9 mouse cellular contexts compared by ENCODE assay signal in the genomic region with DNA sequence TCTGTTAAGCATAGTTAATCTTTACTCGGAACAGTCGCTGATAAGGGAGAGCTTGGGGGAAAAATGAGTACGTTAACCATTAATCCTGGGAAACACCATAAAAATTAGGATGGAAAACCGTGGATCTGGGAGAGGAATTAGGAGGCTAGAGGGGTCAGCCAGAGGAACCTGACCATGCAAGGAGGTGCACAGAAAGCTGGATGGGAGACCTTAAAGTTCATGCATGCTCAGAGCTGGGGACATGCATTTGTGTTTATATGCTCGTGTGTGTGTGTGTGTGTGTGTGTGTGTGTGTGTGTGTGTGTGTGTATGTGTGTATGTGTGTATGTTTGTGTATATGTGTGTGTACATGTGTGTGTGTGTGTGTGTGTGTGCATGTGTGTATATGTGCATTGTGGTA.
A peak's percentile ranks its signal among the peaks of the same experiment; 100 is the strongest.
DNase-seq lines count a peak whose midpoint lies in the region; ATAC-seq lines count a peak whose summit lies in the region.
"Had no signal": no experiment of that assay in that cellular context is flagged by ENCODE, and none has a peak within 500 bp of the region (broad histone marks: within the 10 kb centered on the region; RNA-seq: fewer than 3 reads in every experiment).

No protein-coding gene starts in this region.

- peaks cover 40% of the 10 kb centered on the region for H3K4me1 ChIP-seq in embryonic facial prominence, embryonic 12.5 days
- H3K4me1 ChIP-seq in embryonic facial prominence, embryonic 10.5 days: peaks cover 45% of the 10 kb centered on the region
- peaks cover 40% of the 10 kb centered on the region for H3K4me1 ChIP-seq in kidney, embryonic 14.5 days (ENCODE audit: control insufficient read depth, insufficient read depth, low read length)
- H3K4me1 ChIP-seq in embryonic facial prominence, embryonic 13.5 days: peaks cover 46% of the 10 kb centered on the region
- H3K4me1 ChIP-seq in liver, embryonic 13.5 days (replicated peaks): peaks cover 22% of the 10 kb centered on the region

- no peak overlapping the region for H3K4me2 ChIP-seq in embryonic facial prominence, embryonic 12.5 days (replicated peaks)
- H3K4me2 ChIP-seq in kidney, embryonic 14.5 days (replicated peaks; ENCODE audit: low read depth, low read length): no peak overlapping the region
- H3K4me2 ChIP-seq in embryonic facial prominence, embryonic 13.5 days: no peak overlapping the region
- no peak overlapping the region for H3K4me2 ChIP-seq in liver, embryonic 13.5 days

- 62% methylated on average over 5 of the region's 5 CpGs for WGBS in embryonic facial prominence, embryonic 12.5 days
- 79% methylated on average over 5 of the region's 5 CpGs for WGBS in embryonic facial prominence, embryonic 10.5 days
- WGBS in kidney, embryonic 14.5 days: 14% methylated on average over 5 of the region's 5 CpGs
- WGBS in embryonic facial prominence, embryonic 13.5 days: 68% methylated on average over 5 of the region's 5 CpGs
- WGBS in liver, embryonic 13.5 days (ENCODE audit: insufficient replicate concordance): 50% methylated on average over 5 of the region's 5 CpGs

- H3K9me3 ChIP-seq in embryonic facial prominence, embryonic 12.5 days: no peaks in the 10 kb centered on the region
- H3K9me3 ChIP-seq in embryonic facial prominence, embryonic 10.5 days: no peaks in the 10 kb centered on the region
- no peaks in the 10 kb centered on the region for H3K9me3 ChIP-seq in kidney, embryonic 14.5 days (ENCODE audit: control insufficient read depth, low read length)
- H3K9me3 ChIP-seq in embryonic facial prominence, embryonic 13.5 days: no peaks in the 10 kb centered on the region
- no peaks in the 10 kb centered on the region for H3K9me3 ChIP-seq in liver, embryonic 13.5 days (replicated peaks)

- no peaks in the 10 kb centered on the region for H3K27me3 ChIP-seq in embryonic facial prominence, embryonic 12.5 days
- no peaks in the 10 kb centered on the region for H3K27me3 ChIP-seq in embryonic facial prominence, embryonic 10.5 days (replicated peaks; ENCODE audit: low read depth, poor library complexity, severe bottlenecking)
- no peaks in the 10 kb centered on the region for H3K27me3 ChIP-seq in kidney, embryonic 14.5 days (ENCODE audit: control insufficient read depth, insufficient read depth, low read length)
- no peaks in the 10 kb centered on the region for H3K27me3 ChIP-seq in embryonic facial prominence, embryonic 13.5 days
- no peaks in the 10 kb centered on the region for H3K27me3 ChIP-seq in liver, embryonic 13.5 days

- no peak for ATAC-seq in embryonic facial prominence, embryonic 12.5 days (ENCODE audit: insufficient number of reproducible peaks, insufficient read depth, low FRiP score, low TSS enrichment)
- no peak for ATAC-seq in kidney, embryonic 14.5 days (ENCODE audit: low FRiP score, low TSS enrichment)
- ATAC-seq in embryonic facial prominence, embryonic 13.5 days (ENCODE audit: insufficient number of reproducible peaks, insufficient read depth, low FRiP score, low TSS enrichment, low read depth): no peak
- ATAC-seq in liver, embryonic 13.5 days (ENCODE audit: low read depth): peak; percentile 35
- ATAC-seq in granulocyte monocyte progenitor cell, adult 5-6 weeks (replicated peaks; ENCODE audit: poor library complexity, severe bottlenecking): no peak

- no peak for DNase-seq in embryonic facial prominence, embryonic 10.5 days (ENCODE audit: low spot score)
- no peak for DNase-seq in kidney, adult 11 months
- no peak for DNase-seq in liver, embryonic 13.5 days
- DNase-seq in gastrocnemius, postnatal 36 days: no peak
- DNase-seq: cerebellum, postnatal 14 days had no signal

- no peak overlapping the region for H3K4me3 ChIP-seq in embryonic facial prominence, embryonic 12.5 days
- no peak overlapping the region for H3K4me3 ChIP-seq in embryonic facial prominence, embryonic 10.5 days
- H3K4me3 ChIP-seq in kidney, embryonic 14.5 days (ENCODE audit: low read length): no peak overlapping the region
- no peak overlapping the region for H3K4me3 ChIP-seq in embryonic facial prominence, embryonic 13.5 days
- no peak overlapping the region for H3K4me3 ChIP-seq in liver, embryonic 13.5 days (replicated peaks)

- peak overlapping the region; percentile 88; the same call in 1 of the 2 replicates for H3K27ac ChIP-seq in embryonic facial prominence, embryonic 12.5 days
- no peak overlapping the region; the same call in 1 of the 2 replicates for H3K27ac ChIP-seq in embryonic facial prominence, embryonic 10.5 days (replicated peaks)
- peak overlapping the region; percentile 97; the same call in 1 of the 2 replicates for H3K27ac ChIP-seq in kidney, embryonic 14.5 days (ENCODE audit: low read depth, low read length)
- peak overlapping the region; percentile 89; the same call in 1 of the 2 replicates for H3K27ac ChIP-seq in embryonic facial prominence, embryonic 13.5 days
- no peak overlapping the region for H3K27ac ChIP-seq in liver, embryonic 13.5 days

- no peaks in the 10 kb centered on the region for H3K36me3 ChIP-seq in embryonic facial prominence, embryonic 12.5 days
- H3K36me3 ChIP-seq in embryonic facial prominence, embryonic 10.5 days (replicated peaks): no peaks in the 10 kb centered on the region
- H3K36me3 ChIP-seq in kidney, embryonic 14.5 days (ENCODE audit: control insufficient read depth, insufficient read depth, low read length): no peaks in the 10 kb centered on the region
- no peaks in the 10 kb centered on the region for H3K36me3 ChIP-seq in embryonic facial prominence, embryonic 13.5 days
- no peaks in the 10 kb centered on the region for H3K36me3 ChIP-seq in liver, embryonic 13.5 days

- intact Hi-C loops in gastrocnemius, postnatal 36 days (cut with DNase I): loop anchor here (2.0 to 5.0 kb wide), 4 partner anchors 70 to 240 kb away; no protein-coding TSS in a partner anchor

- H3K9ac ChIP-seq in embryonic facial prominence, embryonic 12.5 days: no peak overlapping the region
- H3K9ac ChIP-seq in kidney, embryonic 14.5 days (ENCODE audit: low read depth, low read length): no peak overlapping the region
- no peak overlapping the region for H3K9ac ChIP-seq in embryonic facial prominence, embryonic 13.5 days
- H3K9ac ChIP-seq in liver, embryonic 13.5 days: no peak overlapping the region

Comparison
In these comparisons a context has a peak if more than half of its experiments do, and no peak if none do; other contexts are left out.
1. H3K27ac ChIP-seq: peak in embryonic facial prominence, embryonic 12.5 days (single experiment), kidney, embryonic 14.5 days (single experiment) and embryonic facial prominence, embryonic 13.5 days (single experiment); none in embryonic facial prominence, embryonic 10.5 days (single experiment) and liver, embryonic 13.5 days (single experiment).